21 mouse cellular contexts compared by ENCODE assay signal in the genomic region with DNA sequence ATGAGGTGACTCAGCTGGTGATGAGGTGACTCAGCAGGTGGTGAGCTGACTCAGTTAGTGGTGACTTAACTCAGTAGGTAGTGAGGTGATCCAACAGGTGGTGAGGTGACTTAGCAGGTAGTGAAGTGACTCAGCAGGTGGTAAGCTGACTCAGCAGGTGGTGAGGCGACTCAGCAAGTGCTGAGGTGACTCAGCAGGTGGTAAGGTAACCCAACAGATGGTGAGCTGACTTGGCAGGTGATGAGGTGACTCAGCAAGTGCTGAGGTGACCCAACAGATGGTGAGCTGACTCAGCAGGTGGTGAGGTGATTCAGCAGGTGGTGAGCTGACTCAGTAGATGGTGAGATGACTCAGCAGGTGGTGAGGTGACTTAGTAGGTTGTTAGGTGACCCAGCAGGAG.
DNase-seq lines count a peak whose midpoint lies in the region; ATAC-seq and TF ChIP-seq lines count a peak whose summit lies in the region.
"Had no signal": no experiment of that assay in that cellular context is flagged by ENCODE, and none has a peak within 500 bp of the region (broad histone marks: within the 10 kb centered on the region; RNA-seq: fewer than 3 reads in every experiment).

No protein-coding gene starts in this region.

- peak; percentile 15 to 42 for DNase-seq in left cerebral cortex, adult 2 months (ENCODE audit: extremely low spot score in 1 of 2, low spot score in 2 of 2)
- no peak for DNase-seq in left cerebral cortex, postnatal 10 days (ENCODE audit: extremely low spot score in 1 of 2, low spot score in 2 of 2)
- DNase-seq in 3134 (ENCODE audit: extremely low read depth, insufficient read length, low spot score) = peak; percentile 11
- DNase-seq in 3T3-L1 (ENCODE audit: low read depth, low spot score) = peak; percentile 4
- peak; percentile 43 for DNase-seq in Patski (ENCODE audit: low read depth, low spot score)
- DNase-seq in liver, postnatal 0 days = no peak
- DNase-seq: cerebellum, adult 9-11 months; kidney, adult 9 months; liver, embryonic 13.5 days; lung, postnatal 4 days; thymus, postnatal 36 days had no signal

- no peak overlapping the region for H3K4me2 ChIP-seq in liver, postnatal 0 days (ENCODE audit: low read depth, low read length)
- no peak overlapping the region for H3K4me2 ChIP-seq in kidney, embryonic 14.5 days (replicated peaks; ENCODE audit: low read depth, low read length)
- H3K4me2 ChIP-seq: embryonic facial prominence, embryonic 12.5 days; forebrain, embryonic 13.5 days; heart, embryonic 13.5 days; hindbrain, embryonic 13.5 days; limb, embryonic 13.5 days; liver, embryonic 13.5 days; lung, embryonic 15.5 days; midbrain, embryonic 12.5 days had no signal

- no peak overlapping the region for H3K4me3 ChIP-seq in left cerebral cortex, adult 2 months
- no peak overlapping the region for H3K4me3 ChIP-seq in liver, postnatal 0 days (ENCODE audit: low read depth, low read length)
- no peak overlapping the region for H3K4me3 ChIP-seq in kidney, embryonic 14.5 days (ENCODE audit: low read length)
- H3K4me3 ChIP-seq: embryonic facial prominence, embryonic 12.5 days; erythroblast, embryonic 14.5 days; forebrain, embryonic 13.5 days; heart, embryonic 13.5 days; hindbrain, embryonic 13.5 days; limb, embryonic 13.5 days; liver, embryonic 13.5 days; lung, embryonic 15.5 days; midbrain, embryonic 12.5 days had no signal

- POLR2A ChIA-PET in Patski (lab: Charles Lee) = no interaction called here

- no peak for ATAC-seq in Patski
- no peak for ATAC-seq in liver, postnatal 0 days
- ATAC-seq in kidney, embryonic 14.5 days (ENCODE audit: low FRiP score, low TSS enrichment) = no peak
- ATAC-seq: forebrain, embryonic 13.5 days; inflammation-experienced regulatory T-cells, adult 6 months had no signal

- H3K36me3 ChIP-seq in liver, postnatal 0 days (replicated peaks; ENCODE audit: insufficient read depth, low read length) = no peaks in the 10 kb centered on the region
- no peaks in the 10 kb centered on the region for H3K36me3 ChIP-seq in kidney, embryonic 14.5 days (ENCODE audit: control insufficient read depth, insufficient read depth, low read length)
- H3K36me3 ChIP-seq: embryonic facial prominence, embryonic 12.5 days; heart, embryonic 13.5 days; hindbrain, embryonic 13.5 days; limb, embryonic 13.5 days; liver, embryonic 13.5 days; lung, embryonic 15.5 days; midbrain, embryonic 12.5 days had no signal

- intact Hi-C loops in left cerebral cortex, adult 2 months (cut with DNase I) = no loop called here
- intact Hi-C loops in left cerebral cortex, postnatal 10 days (cut with DNase I) = no loop called here

- CTCF ChIA-PET in Patski (lab: Charles Lee) = no interaction called here

- TF ChIP-seq CTCF in left cerebral cortex, adult 2 months (IDR thresholded peaks at IDR 0.05) = no peak
- no peak for TF ChIP-seq CTCF in Patski (IDR thresholded peaks at IDR 0.05)
- no peak for TF ChIP-seq CTCF in liver, postnatal 0 days (IDR thresholded peaks at IDR 0.05; ENCODE audit: low read depth)

- no peak overlapping the region for H3K9ac ChIP-seq in liver, postnatal 0 days (replicated peaks)
- H3K9ac ChIP-seq in kidney, embryonic 14.5 days (ENCODE audit: low read depth, low read length) = no peak overlapping the region
- H3K9ac ChIP-seq: embryonic facial prominence, embryonic 12.5 days; forebrain, embryonic 13.5 days; heart, embryonic 13.5 days; hindbrain, embryonic 13.5 days; limb, embryonic 13.5 days; liver, embryonic 13.5 days; lung, embryonic 15.5 days; midbrain, embryonic 12.5 days had no signal

- in situ Hi-C loops in Patski (cut with MboI; ENCODE audit: low pct_unique_long_range_greater_than_20kb) = no loop called here

- WGBS in liver, postnatal 0 days (ENCODE audit: insufficient replicate concordance) = 71% methylated on average over 1 of the region's 1 CpGs
- WGBS in kidney, embryonic 14.5 days = 90% methylated on average over 1 of the region's 1 CpGs

- TF ChIP-seq EP300 in liver, postnatal 0 days (IDR thresholded peaks at IDR 0.05; ENCODE audit: low read depth) = no peak

- H3K4me1 ChIP-seq in liver, postnatal 0 days (ENCODE audit: insufficient read depth) = 0 out of 2 replicates have a peak, but pooled peaks cover 3% of the 10 kb centered on the region
- no peaks in the 10 kb centered on the region for H3K4me1 ChIP-seq in kidney, embryonic 14.5 days (ENCODE audit: control insufficient read depth, insufficient read depth, low read length)
- H3K4me1 ChIP-seq: embryonic facial prominence, embryonic 12.5 days; heart, embryonic 13.5 days; hindbrain, embryonic 13.5 days; liver, embryonic 13.5 days; lung, embryonic 15.5 days had no signal

- no peak overlapping the region for H3K27ac ChIP-seq in left cerebral cortex, adult 2 months
- no peak overlapping the region for H3K27ac ChIP-seq in liver, postnatal 0 days (ENCODE audit: low read depth)
- no peak overlapping the region for H3K27ac ChIP-seq in kidney, embryonic 14.5 days (ENCODE audit: low read depth, low read length)
- H3K27ac ChIP-seq: embryonic facial prominence, embryonic 12.5 days; forebrain, embryonic 13.5 days; heart, embryonic 13.5 days; hindbrain, embryonic 13.5 days; limb, embryonic 13.5 days; liver, embryonic 13.5 days; lung, embryonic 15.5 days; midbrain, embryonic 12.5 days had no signal

- H3K9me3 ChIP-seq in liver, postnatal 0 days (ENCODE audit: low read length) = no peaks in the 10 kb centered on the region
- no peaks in the 10 kb centered on the region for H3K9me3 ChIP-seq in kidney, embryonic 14.5 days (ENCODE audit: control insufficient read depth, low read length)
- H3K9me3 ChIP-seq: embryonic facial prominence, embryonic 12.5 days; forebrain, embryonic 13.5 days; heart, embryonic 13.5 days; hindbrain, embryonic 13.5 days; limb, embryonic 13.5 days; liver, embryonic 13.5 days; lung, embryonic 15.5 days; midbrain, embryonic 12.5 days had no signal

- no peaks in the 10 kb centered on the region for H3K27me3 ChIP-seq in Patski
- no peaks in the 10 kb centered on the region for H3K27me3 ChIP-seq in liver, postnatal 0 days (ENCODE audit: insufficient read depth, low read length)
- no peaks in the 10 kb centered on the region for H3K27me3 ChIP-seq in kidney, embryonic 14.5 days (ENCODE audit: control insufficient read depth, insufficient read depth, low read length)
- H3K27me3 ChIP-seq: embryonic facial prominence, embryonic 12.5 days; forebrain, embryonic 13.5 days; hindbrain, embryonic 13.5 days; limb, embryonic 13.5 days; liver, embryonic 13.5 days; lung, embryonic 15.5 days; midbrain, embryonic 12.5 days had no signal

Comparison
In these comparisons a context has a peak if more than half of its experiments do, and no peak if none do; other contexts are left out.
1. DNase-seq: peak in left cerebral cortex, adult 2 months (2 of 2), 3134 (single experiment), 3T3-L1 (single experiment) and Patski (single experiment); none in left cerebral cortex, postnatal 10 days (0 of 2) and liver, postnatal 0 days (single experiment).